In genomic region chr5:151315804-151316597, GRCm38 (mm10) we compare ENCODE assay signal across 9 mouse cellular contexts.
A peak's percentile ranks its signal among the peaks of the same experiment; 100 is the strongest.
DNase-seq lines count a peak whose midpoint lies in the region; ATAC-seq and TF ChIP-seq lines count a peak whose summit lies in the region.
"Had no signal": no experiment of that assay in that cellular context is flagged by ENCODE, and none has a peak within 500 bp of the region (broad histone marks: within the 10 kb centered on the region; RNA-seq: fewer than 3 reads in every experiment).

No protein-coding gene starts in this region.

- no peak overlapping the region for H3K4me3 ChIP-seq in layer of hippocampus, adult 2 months
- no peak overlapping the region for H3K4me3 ChIP-seq in embryonic fibroblast, embryonic 13.5 days (ENCODE audit: insufficient read depth, low read length)
- no peak overlapping the region for H3K4me3 ChIP-seq in stomach, embryonic 14.5 days (ENCODE audit: low read depth, low read length)
- H3K4me3 ChIP-seq: hindbrain, embryonic 10.5 days; liver, embryonic 12.5 days had no signal

- TF ChIP-seq POLR2A in embryonic fibroblast, embryonic 13.5 days (IDR thresholded peaks at IDR 0.05; ENCODE audit: low read depth, low read length): no peak

- DNase-seq in layer of hippocampus, adult 2 months (ENCODE audit: low spot score in 2 of 2): peak in 1 of 2 experiments; percentile 32
- no peak for DNase-seq in layer of hippocampus, postnatal 25 days (ENCODE audit: extremely low spot score in 1 of 2, low spot score in 1 of 2)
- peak; percentile 25 for DNase-seq in kidney, postnatal 14 days
- no peak for DNase-seq in thymus, postnatal 10 days (ENCODE audit: low spot score in 2 of 2)

- WGBS in stomach, embryonic 14.5 days: 38% methylated on average over 10 of the region's 10 CpGs

- ATAC-seq in stomach, embryonic 14.5 days (ENCODE audit: insufficient number of reproducible peaks, insufficient read depth, low FRiP score, low read depth): peak; percentile 23; the same call in 1 of the 2 replicates
- ATAC-seq in inflammation-experienced regulatory T-cells, adult 6 months: no peak
- ATAC-seq: liver, embryonic 12.5 days had no signal

- H3K4me1 ChIP-seq in embryonic fibroblast, embryonic 13.5 days (ENCODE audit: control insufficient read depth, insufficient read depth, low read length): peaks cover 13% of the 10 kb centered on the region
- H3K4me1 ChIP-seq in stomach, embryonic 14.5 days (ENCODE audit: control insufficient read depth, insufficient read depth, low read length): 0 out of 2 replicates have a peak, but pooled peaks cover 3% of the 10 kb centered on the region
- H3K4me1 ChIP-seq: hindbrain, embryonic 10.5 days; liver, embryonic 12.5 days had no signal

- peak overlapping the region; percentile 57; the same call in 1 of the 2 replicates for H3K27ac ChIP-seq in layer of hippocampus, adult 2 months
- H3K27ac ChIP-seq in embryonic fibroblast, embryonic 13.5 days (ENCODE audit: insufficient read depth, low read length): peak overlapping the region; percentile 93
- no peak overlapping the region; the same call in 1 of the 2 replicates for H3K27ac ChIP-seq in stomach, embryonic 14.5 days (ENCODE audit: low read length)
- H3K27ac ChIP-seq: hindbrain, embryonic 10.5 days; liver, embryonic 12.5 days had no signal

- H3K9ac ChIP-seq in stomach, embryonic 14.5 days (replicated peaks; ENCODE audit: low read depth, low read length): no peak overlapping the region
- H3K9ac ChIP-seq: liver, embryonic 12.5 days had no signal

- no peaks in the 10 kb centered on the region for H3K36me3 ChIP-seq in stomach, embryonic 14.5 days (ENCODE audit: control insufficient read depth, insufficient read depth, low read length)
- H3K36me3 ChIP-seq: hindbrain, embryonic 10.5 days; liver, embryonic 12.5 days had no signal

- H3K27me3 ChIP-seq in stomach, embryonic 14.5 days (ENCODE audit: control insufficient read depth, insufficient read depth, low read length): no peaks in the 10 kb centered on the region
- H3K27me3 ChIP-seq: liver, embryonic 12.5 days had no signal

- no peak for TF ChIP-seq CTCF in layer of hippocampus, adult 2 months (conservative IDR thresholded peaks at IDR 0.05)
- no peak for TF ChIP-seq CTCF in embryonic fibroblast, embryonic 13.5 days (IDR thresholded peaks at IDR 0.05; ENCODE audit: borderline replicate concordance, insufficient read depth, low read length)

- H3K9me3 ChIP-seq in stomach, embryonic 14.5 days (ENCODE audit: control insufficient read depth, low read depth, low read length): no peaks in the 10 kb centered on the region
- H3K9me3 ChIP-seq: hindbrain, embryonic 10.5 days; liver, embryonic 12.5 days had no signal

- H3K4me2 ChIP-seq in stomach, embryonic 14.5 days (replicated peaks; ENCODE audit: low read depth, low read length): no peak overlapping the region
- H3K4me2 ChIP-seq: liver, embryonic 12.5 days had no signal
